Mouse (Mus musculus): Measurements from ENCODE around the gene Gm6525.

Gene Gm6525

GRCm38 (mm10) chr3:84175337-84176315 lies 1.7 kb downstream of the Gm6525 start:
- peak; percentile 82 to 85 for DNase-seq

GRCm38 (mm10) chr3:84177834-84178233 lies 3.9 kb downstream of the Gm6525 start:
- no peak for DNase-seq

DNA sequence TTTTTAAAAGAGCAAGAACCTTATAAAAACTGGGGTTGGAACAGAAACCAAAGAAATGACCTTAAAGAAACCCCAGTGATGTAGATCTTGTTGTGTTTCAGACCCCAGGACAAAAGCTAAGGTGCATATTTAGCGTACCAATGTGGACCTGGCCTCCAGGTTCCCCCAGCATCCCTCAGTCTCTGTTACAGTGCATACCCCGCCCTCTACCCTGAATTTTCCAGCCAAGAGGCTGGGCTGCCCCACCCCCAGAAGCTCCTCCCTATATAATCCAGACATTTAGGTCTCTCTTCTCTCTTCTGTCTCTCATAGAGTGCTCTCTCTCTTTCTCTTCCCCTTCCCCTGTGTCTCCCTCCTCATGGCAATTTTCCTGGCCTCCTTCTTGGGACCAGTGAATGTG lies 6.4 kb downstream of the Gm6525 start:
- no peak for DNase-seq

GRCm38 (mm10) chr3:84181102-84181501 lies 7.2 kb downstream of the Gm6525 start:
- no peak for DNase-seq

DNA sequence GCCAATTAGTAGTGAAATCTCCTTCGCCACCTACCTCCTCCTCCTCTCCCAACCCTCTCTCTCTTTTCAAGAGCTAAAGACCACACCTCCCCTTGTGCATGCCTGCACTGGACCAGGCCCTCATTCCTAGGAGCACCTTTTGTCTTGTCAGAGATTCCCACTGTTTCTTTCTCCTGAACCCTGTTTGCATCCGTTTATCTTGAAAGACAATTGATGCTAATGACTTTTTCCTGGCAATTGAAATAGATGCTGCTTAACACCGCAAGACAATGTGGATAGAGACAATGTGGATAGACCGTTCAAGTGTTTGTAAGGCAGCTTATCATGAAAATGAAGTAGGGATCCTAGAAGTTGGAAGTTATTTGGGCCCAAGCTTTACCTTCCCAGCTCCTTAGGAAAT lies 7.8 kb downstream of the Gm6525 start:
- DNase-seq = no peak

DNA sequence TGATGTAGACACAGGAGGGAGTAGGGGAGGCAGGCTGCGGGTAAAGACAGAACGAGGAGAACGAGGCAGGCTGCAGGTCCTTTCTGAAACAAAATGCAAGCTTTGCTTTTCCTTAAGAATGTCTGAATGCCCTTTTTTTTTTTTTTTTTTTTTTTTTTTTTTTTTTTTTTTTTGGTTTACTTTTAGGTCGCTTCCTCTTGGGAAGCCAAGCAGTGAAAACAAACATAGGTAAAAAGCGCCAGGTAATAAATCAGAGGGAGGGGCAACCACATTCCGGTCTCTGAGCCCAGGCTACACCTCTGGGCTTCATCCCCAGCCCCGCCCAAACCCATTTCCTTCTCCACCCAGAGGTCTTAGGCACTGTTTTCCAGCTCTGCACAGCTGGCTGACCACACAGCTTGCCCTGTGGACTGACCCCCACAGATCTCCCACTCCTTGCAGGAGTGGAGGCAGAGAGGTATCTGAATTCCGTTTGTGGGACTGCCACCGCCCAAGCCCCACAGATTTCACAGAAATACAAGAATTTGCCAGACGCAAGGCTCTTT lies 15.8 kb downstream of the Gm6525 start:
- peak; percentile 36 to 67 for DNase-seq

- peak; percentile 7 to 37 for DNase-seq
Observed at GRCm38 (mm10) chr3:84190513-84191061, 16.7 kb downstream of the Gm6525 start.

DNA sequence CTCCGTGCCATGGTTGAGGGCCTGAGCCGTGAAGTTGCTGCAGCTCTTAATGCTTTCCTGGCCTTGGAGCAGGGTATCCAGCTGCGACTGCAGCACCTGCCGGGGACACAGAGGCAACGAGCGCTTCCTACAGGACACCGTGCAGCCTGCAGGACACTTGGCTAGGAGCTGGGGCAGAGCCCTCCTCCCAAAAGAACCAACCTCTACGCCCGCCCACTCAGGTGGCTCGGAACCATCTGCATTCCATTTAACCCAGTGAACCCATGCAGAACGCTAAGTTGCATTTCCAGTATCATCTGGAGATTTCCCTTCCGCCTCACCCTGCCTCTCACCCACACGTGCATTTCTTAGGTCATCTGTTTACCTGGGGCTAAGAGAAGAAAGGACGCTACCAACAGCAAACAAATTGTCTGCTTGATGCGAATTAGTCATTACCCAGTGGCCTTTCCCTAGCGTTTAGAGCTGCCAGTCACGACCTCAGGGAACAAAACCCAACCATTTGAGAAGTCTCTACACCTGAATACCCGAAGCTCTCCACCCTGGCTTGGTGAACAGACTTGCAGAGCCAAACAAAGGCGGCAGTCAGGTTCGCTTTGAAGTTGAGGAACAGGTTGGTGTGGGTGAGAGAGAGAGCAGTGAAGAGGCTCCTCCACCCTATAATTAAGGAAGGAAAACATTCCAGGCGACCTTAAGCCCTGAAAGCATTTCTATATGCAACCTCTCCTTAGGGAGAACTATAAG lies 17.4 kb downstream of the Gm6525 start:
- peak; percentile 4 to 61 for DNase-seq

GRCm38 (mm10) chr3:84193881-84194280 lies 20.0 kb downstream of the Gm6525 start:
- DNase-seq = no peak

- no peak for DNase-seq
Observed at GRCm38 (mm10) chr3:84198229-84198628, 24.3 kb downstream of the Gm6525 start.

GRCm38 (mm10) chr3:84199516-84199915 lies 25.6 kb downstream of the Gm6525 start:
- DNase-seq = no peak

GRCm38 (mm10) chr3:84200559-84201420 lies 26.9 kb downstream of the Gm6525 start:
- no peak for DNase-seq

DNA sequence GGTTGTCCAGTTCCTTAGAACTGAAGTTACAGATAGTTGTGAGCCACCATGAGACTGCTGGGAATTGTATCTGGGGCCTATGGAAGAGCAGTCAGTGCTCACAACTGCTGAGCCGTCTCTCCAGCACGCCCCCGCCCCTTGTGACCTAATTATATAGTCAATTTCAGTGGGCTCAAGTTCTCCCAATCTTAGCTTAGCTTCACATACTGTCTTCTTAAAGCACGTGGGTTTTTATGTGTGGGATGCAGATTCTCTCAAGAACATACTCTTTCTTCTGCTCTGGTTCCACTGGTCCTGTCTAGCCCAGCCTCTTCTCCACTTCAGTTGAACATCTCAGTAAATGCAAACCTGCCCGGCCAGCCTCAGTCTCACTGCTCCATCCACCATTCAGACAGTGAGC lies 30.7 kb downstream of the Gm6525 start:
- DNase-seq = no peak

- DNase-seq = no peak
Observed at GRCm38 (mm10) chr3:84205650-84206049, 31.7 kb downstream of the Gm6525 start.

DNA sequence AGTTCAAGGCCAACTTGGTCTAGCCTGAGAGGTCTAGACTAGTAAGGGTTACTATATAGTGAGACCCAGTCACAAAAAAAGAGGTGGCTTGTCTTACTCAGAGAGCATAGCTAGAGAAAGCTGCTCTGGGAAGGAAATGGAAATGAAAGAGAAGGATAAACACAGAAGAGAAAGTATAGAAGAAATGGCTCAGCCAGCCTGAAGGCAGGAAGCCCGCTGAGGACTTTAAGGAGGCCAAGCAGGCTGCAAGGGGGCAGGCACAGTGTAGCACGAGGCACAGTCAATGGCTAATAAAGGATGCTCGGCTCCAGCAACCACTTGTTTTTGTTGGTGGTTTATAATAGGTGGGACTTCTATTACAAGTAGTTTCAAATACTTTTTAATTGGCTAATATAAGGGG lies 32.2 kb downstream of the Gm6525 start:
- no peak for DNase-seq

DNA sequence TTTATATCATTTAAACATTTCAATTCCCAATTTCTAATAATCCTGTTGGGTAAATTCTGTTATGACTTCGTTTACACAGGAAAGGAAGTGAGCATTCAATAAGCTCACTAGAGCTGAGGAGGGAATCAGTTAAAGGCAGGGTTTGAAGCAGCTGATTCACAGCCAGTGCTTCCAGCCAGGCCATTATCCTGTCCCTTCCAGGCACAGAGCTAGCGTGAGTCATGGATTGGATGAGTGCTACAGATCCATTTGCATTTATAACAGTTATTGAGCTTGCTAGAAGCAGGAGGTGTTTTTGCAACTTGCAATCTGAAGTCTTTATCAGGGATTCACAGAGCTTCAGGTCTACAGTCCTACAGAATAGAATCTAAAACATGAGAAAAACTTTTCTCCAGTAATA lies 33.5 kb downstream of the Gm6525 start:
- DNase-seq = no peak

GRCm38 (mm10) chr3:84208475-84208874 lies 34.6 kb downstream of the Gm6525 start:
- no peak for DNase-seq

DNA sequence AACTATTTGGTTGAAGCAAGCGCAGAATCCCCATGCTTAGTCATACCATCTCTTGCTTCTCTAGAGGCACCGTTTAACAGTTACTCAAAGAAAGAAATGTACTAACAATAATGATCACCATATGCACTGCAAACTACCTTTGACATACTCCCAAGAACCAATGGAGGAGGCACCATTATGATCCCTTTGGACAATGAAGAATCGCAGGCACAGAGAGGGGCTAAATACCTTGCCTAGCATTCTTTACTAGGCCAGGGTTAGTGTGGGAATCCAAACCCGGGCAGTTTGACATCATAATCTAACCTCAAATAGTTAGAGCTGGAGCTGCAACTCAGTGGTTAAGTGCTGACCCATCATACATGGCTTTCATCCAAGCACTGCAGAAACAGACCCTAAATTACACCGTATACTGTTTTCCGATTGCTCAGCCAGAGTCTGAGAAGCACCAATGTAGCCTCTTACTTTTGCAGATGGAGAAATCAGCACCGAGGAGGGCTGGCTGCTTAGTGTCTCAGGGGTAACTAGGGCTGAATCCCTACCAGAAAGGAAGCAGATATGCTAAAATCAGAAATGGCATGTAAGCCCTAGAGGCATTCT lies 35.1 kb downstream of the Gm6525 start:
- no peak for DNase-seq

GRCm38 (mm10) chr3:84211340-84211875 lies 37.5 kb downstream of the Gm6525 start:
- no peak for DNase-seq

- DNase-seq = peak; percentile 95 to 96
Observed at GRCm38 (mm10) chr3:84214501-84214900, 40.6 kb downstream of the Gm6525 start.

DNA sequence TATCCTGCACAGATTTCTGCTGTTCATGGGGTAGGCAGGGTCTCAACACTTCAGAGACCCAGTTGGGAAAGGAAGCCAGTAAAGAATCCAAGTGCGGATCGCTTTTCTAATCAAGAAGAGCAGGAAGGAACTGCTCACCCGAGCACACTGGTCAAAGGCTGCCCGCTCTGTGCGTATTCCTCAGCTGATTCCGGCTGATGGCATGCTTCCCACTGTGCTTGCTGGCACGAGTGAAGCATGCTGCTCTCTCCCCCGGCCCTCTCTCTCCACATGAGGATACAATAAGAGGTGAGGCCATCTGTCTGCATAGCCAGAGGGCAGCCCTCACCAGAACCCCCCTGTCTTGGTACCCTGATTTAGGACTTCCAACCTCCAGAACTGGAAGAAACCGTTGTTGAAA lies 41.3 kb downstream of the Gm6525 start:
- DNase-seq = peak; percentile 78 to 87
